ENCODE assay signal across 9 mouse cellular contexts in the genomic region with DNA sequence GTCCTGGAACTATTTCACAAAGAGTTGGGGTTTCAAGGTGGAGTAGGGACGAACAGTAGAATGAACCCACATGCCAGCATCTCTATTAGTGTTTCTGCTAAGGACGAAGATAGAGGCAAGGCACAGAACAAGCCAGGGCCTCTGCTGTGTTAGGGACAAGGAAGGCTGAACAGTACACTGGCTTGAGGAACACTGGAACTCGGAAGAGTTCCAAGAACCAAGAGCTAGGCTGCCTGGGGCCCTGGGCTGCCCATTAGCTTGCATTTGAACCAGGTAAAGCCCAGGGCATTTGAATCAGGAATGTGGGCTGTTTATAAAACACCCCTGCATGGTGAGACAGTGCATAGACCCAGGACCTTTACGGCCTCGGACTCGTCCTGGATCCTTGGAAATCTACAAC. TPM values are rescaled to one million over a fixed set of nuclear protein-coding genes. Genes with fewer than 3 reads are reported as not detected.
A peak's percentile ranks its signal among the peaks of the same experiment; 100 is the strongest.
DNase-seq lines count a peak whose midpoint lies in the region; ATAC-seq and TF ChIP-seq lines count a peak whose summit lies in the region.
"Had no signal": no experiment of that assay in that cellular context is flagged by ENCODE, and none has a peak within 500 bp of the region (broad histone marks: within the 10 kb centered on the region; RNA-seq: fewer than 3 reads in every experiment).

No protein-coding gene starts in this region.

- no peak for ATAC-seq in lung, embryonic 15.5 days (ENCODE audit: borderline replicate concordance, extremely low read depth, low FRiP score, low TSS enrichment)
- no peak for ATAC-seq in forebrain, embryonic 13.5 days
- no peak; the same call in 1 of the 2 replicates for ATAC-seq in limb, embryonic 12.5 days (ENCODE audit: insufficient number of reproducible peaks, insufficient read depth, low FRiP score, low TSS enrichment, low read depth)
- ATAC-seq: activated CD4-positive, CD25-positive, alpha-beta regulatory T cell, adult 4 months had no signal

- DNase-seq in lung, adult 18-20 months = no peak
- no peak for DNase-seq in spleen, postnatal 36 days (ENCODE audit: low spot score in 2 of 2)
- DNase-seq in ovary, postnatal 10 days (ENCODE audit: low spot score) = no peak
- DNase-seq: gastrocnemius, postnatal 10 days had no signal

- H3K27ac ChIP-seq in lung, embryonic 15.5 days = no peak overlapping the region
- no peak overlapping the region for H3K27ac ChIP-seq in forebrain, embryonic 13.5 days
- H3K27ac ChIP-seq in limb, embryonic 12.5 days = peak overlapping the region; percentile 69; the same call in 1 of the 2 replicates
- H3K27ac ChIP-seq in small intestine, adult 2 months (ENCODE audit: insufficient read depth, low read depth, low read length) = no peak overlapping the region

- no peak for TF ChIP-seq POLR2A in small intestine, adult 2 months (IDR thresholded peaks at IDR 0.05; ENCODE audit: low read depth, low read length)

- peak overlapping the region; percentile 77 for H3K9ac ChIP-seq in lung, embryonic 15.5 days
- H3K9ac ChIP-seq in forebrain, embryonic 13.5 days = peak overlapping the region; percentile 88
- peak overlapping the region; percentile 91 for H3K9ac ChIP-seq in limb, embryonic 12.5 days (replicated peaks)

- H3K27me3 ChIP-seq in lung, embryonic 15.5 days = no peaks in the 10 kb centered on the region
- H3K27me3 ChIP-seq in forebrain, embryonic 13.5 days = no peaks in the 10 kb centered on the region
- H3K27me3 ChIP-seq in limb, embryonic 12.5 days = no peaks in the 10 kb centered on the region
- H3K27me3 ChIP-seq in small intestine, adult 2 months (ENCODE audit: control insufficient read depth, insufficient read depth, low read length) = no peaks in the 10 kb centered on the region; the same call in 1 of the 2 replicates

- H3K4me2 ChIP-seq in lung, embryonic 15.5 days = peak overlapping the region; percentile 82
- H3K4me2 ChIP-seq in forebrain, embryonic 13.5 days = peak overlapping the region; percentile 85
- H3K4me2 ChIP-seq in limb, embryonic 12.5 days = peak overlapping the region; percentile 98

- H3K36me3 ChIP-seq in lung, embryonic 15.5 days = peaks cover 4% of the 10 kb centered on the region; the same call in 1 of the 2 replicates
- H3K36me3 ChIP-seq in forebrain, embryonic 13.5 days (ENCODE audit: poor library complexity, severe bottlenecking) = 0 out of 2 replicates have a peak, but pooled peaks cover 3% of the 10 kb centered on the region
- H3K36me3 ChIP-seq in limb, embryonic 12.5 days = peaks cover 9% of the 10 kb centered on the region
- H3K36me3 ChIP-seq in small intestine, adult 2 months (ENCODE audit: control insufficient read depth, insufficient read depth, low read length) = no peaks in the 10 kb centered on the region

- TF ChIP-seq CTCF in small intestine, adult 2 months (IDR thresholded peaks at IDR 0.05; ENCODE audit: extremely low read depth, insufficient read length, insufficient replicate concordance, low read depth, low read length) = no peak

- no peaks in the 10 kb centered on the region for H3K9me3 ChIP-seq in lung, embryonic 15.5 days
- H3K9me3 ChIP-seq in forebrain, embryonic 13.5 days (replicated peaks) = peaks cover 10% of the 10 kb centered on the region
- H3K9me3 ChIP-seq in limb, embryonic 12.5 days = peaks cover 9% of the 10 kb centered on the region

- peaks cover 20% of the 10 kb centered on the region for H3K4me1 ChIP-seq in lung, embryonic 15.5 days
- H3K4me1 ChIP-seq in forebrain, embryonic 13.5 days = peaks cover 26% of the 10 kb centered on the region
- H3K4me1 ChIP-seq in limb, embryonic 12.5 days (replicated peaks) = peaks cover 22% of the 10 kb centered on the region
- H3K4me1 ChIP-seq in small intestine, adult 2 months (ENCODE audit: control insufficient read depth, insufficient read depth, insufficient read length, low read length) = peaks cover 5% of the 10 kb centered on the region; the same call in 1 of the 2 replicates

- WGBS in lung, embryonic 15.5 days = 28% methylated on average over 6 of the region's 6 CpGs
- 32% methylated on average over 6 of the region's 6 CpGs for WGBS in forebrain, embryonic 13.5 days
- WGBS in limb, embryonic 12.5 days = 37% methylated on average over 6 of the region's 6 CpGs
- WGBS in small intestine, adult 2 months = 39% methylated on average over 6 of the region's 6 CpGs

- peak overlapping the region; percentile 83 for H3K4me3 ChIP-seq in lung, embryonic 15.5 days
- peak overlapping the region; percentile 85 for H3K4me3 ChIP-seq in forebrain, embryonic 13.5 days
- H3K4me3 ChIP-seq in limb, embryonic 12.5 days (replicated peaks) = peak overlapping the region; percentile 91
- H3K4me3 ChIP-seq in small intestine, adult 2 months (ENCODE audit: low read depth, low read length) = peak overlapping the region; percentile 90; the same call in 1 of the 2 replicates

RNA-seq across cellular contexts. Expression of gene Agap1, which starts 0.9 kb away (rescaled TPM):
- polyA plus RNA-seq in lung, embryonic 15.5 days (2015; fragmentation: Nextera tagmentation; extraction: Ambion mirVana) = 10.6 and 11.5 TPM in 2 replicates
- 22.7 and 25.4 TPM in 2 replicates for polyA plus RNA-seq in forebrain, embryonic 13.5 days (2015; fragmentation: Nextera tagmentation; extraction: Ambion mirVana)
- 23.1 and 23.4 TPM in 2 replicates for polyA plus RNA-seq in limb, embryonic 12.5 days (2016; fragmentation: Nextera tagmentation; extraction: Ambion mirVana)
- 10.5 and 27.8 TPM in 2 replicates for polyA plus RNA-seq in small intestine, adult 2 months (2012; rRNA removed)
